Mouse (Mus musculus): ENCODE measurements around the gene Abcc8. TPM values are rescaled to one million over a fixed set of nuclear protein-coding genes. Genes with fewer than 3 reads are reported as not detected.
A peak's percentile ranks its signal among the peaks of the same experiment; 100 is the strongest.

Gene Abcc8
- polyA plus RNA-seq, 1 experiment from 2014 or later: 1.5 TPM

- no peaks in the 10 kb centered on the region for H3K4me1 ChIP-seq
- 91% methylated on average over 7 of the region's 7 CpGs for WGBS
- H3K27me3 ChIP-seq (ENCODE audit: poor library complexity, severe bottlenecking): no peaks in the 10 kb centered on the region
- H3K9me3 ChIP-seq: no peaks in the 10 kb centered on the region
- DNase-seq (ENCODE audit: extremely low spot score, low spot score): no peak
- H3K4me3 ChIP-seq: no peak overlapping the region
- no peak overlapping the region for H3K27ac ChIP-seq
- no peaks in the 10 kb centered on the region for H3K36me3 ChIP-seq (replicated peaks)
Observed at GRCm38 (mm10) chr7:46146675-46147308, 33.0 kb downstream of the Abcc8 start.

- Histone ChIP-seq H3K27me3 (ENCODE audit: poor library complexity, severe bottlenecking) (no peaks in the 10 kb centered on the region), H3K4me1 (no peaks in the 10 kb centered on the region), H3K36me3 (replicated peaks) (no peaks in the 10 kb centered on the region), H3K4me3 (no peak overlapping the region), H3K9me3 (no peaks in the 10 kb centered on the region), H3K27ac (no peak overlapping the region)
- 87% methylated on average over 8 of the region's 8 CpGs for WGBS
- no peak for DNase-seq (ENCODE audit: extremely low spot score, low spot score)
Observed at GRCm38 (mm10) chr7:46144061-46144460, 35.8 kb downstream of the Abcc8 start.

DNA sequence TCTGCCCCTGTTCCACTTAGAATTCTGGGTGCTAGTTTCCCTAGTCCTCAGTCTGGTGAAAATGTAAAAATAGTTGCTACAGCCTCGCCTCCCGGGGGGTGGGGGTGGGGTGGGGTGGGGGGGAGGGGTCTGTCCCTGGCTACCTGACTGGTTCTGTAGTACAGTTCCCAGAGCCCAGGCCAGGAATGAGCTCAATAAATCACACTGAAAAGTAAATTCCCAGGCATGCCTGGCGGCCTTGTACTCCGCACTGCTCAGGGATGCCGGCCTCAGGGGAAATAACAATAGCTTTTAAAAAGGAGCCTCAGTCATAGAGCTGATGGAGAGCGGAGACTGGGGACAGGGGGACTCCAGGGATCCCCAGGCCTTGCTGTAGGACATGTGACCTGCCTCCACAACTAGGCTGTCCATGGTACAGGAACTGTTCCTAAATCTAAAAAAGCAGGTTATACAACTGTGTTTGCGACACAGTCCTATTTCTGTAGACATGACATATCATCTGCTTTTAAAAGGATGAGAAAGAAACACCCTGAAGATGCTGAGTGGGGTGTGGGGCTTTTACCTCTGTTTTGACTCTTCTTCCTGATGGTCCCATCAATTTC, 41.4 kb downstream of the Abcc8 start:
- no peak for DNase-seq (ENCODE audit: extremely low spot score, low spot score)
- no peak overlapping the region for H3K27ac ChIP-seq

GRCm38 (mm10) chr7:46133858-46134257, 46.0 kb downstream of the Abcc8 start:
- DNase-seq (ENCODE audit: extremely low spot score, low spot score): no peak
- H3K36me3 ChIP-seq (replicated peaks): no peaks in the 10 kb centered on the region
- peaks cover 50% of the 10 kb centered on the region for H3K4me1 ChIP-seq
- peak overlapping the region; percentile 59 for H3K27ac ChIP-seq
- peaks cover 30% of the 10 kb centered on the region for H3K27me3 ChIP-seq (ENCODE audit: poor library complexity, severe bottlenecking)
- no peak overlapping the region for H3K4me3 ChIP-seq
- H3K9me3 ChIP-seq: no peaks in the 10 kb centered on the region
- WGBS: 29% methylated on average over 7 of the region's 7 CpGs

More for the DNA sequence above, 41.4 kb downstream of the Abcc8 start:
- Histone ChIP-seq H3K4me1 (peaks cover 25% of the 10 kb centered on the region), H3K36me3 (replicated peaks) (no peaks in the 10 kb centered on the region), H3K27me3 (ENCODE audit: poor library complexity, severe bottlenecking) (peaks cover 9% of the 10 kb centered on the region), H3K4me3 (no peak overlapping the region), H3K9me3 (no peaks in the 10 kb centered on the region)
- WGBS: 52% methylated on average over 7 of the region's 7 CpGs

GRCm38 (mm10) chr7:46132229-46132628, 47.6 kb downstream of the Abcc8 start:
- Histone ChIP-seq H3K36me3 (replicated peaks) (no peaks in the 10 kb centered on the region), H3K9me3 (no peaks in the 10 kb centered on the region), H3K4me3 (no peak overlapping the region), H3K27ac (no peak overlapping the region), H3K27me3 (ENCODE audit: poor library complexity, severe bottlenecking) (peaks cover 30% of the 10 kb centered on the region), H3K4me1 (peaks cover 41% of the 10 kb centered on the region)
- DNase-seq (ENCODE audit: extremely low spot score, low spot score): no peak
- WGBS: 87% methylated on average over 12 of the region's 12 CpGs

GRCm38 (mm10) chr7:46131806-46132205, 48.0 kb downstream of the Abcc8 start:
- Histone ChIP-seq H3K4me1 (peaks cover 41% of the 10 kb centered on the region), H3K27me3 (ENCODE audit: poor library complexity, severe bottlenecking) (peaks cover 30% of the 10 kb centered on the region), H3K9me3 (no peaks in the 10 kb centered on the region), H3K4me3 (no peak overlapping the region), H3K36me3 (replicated peaks) (no peaks in the 10 kb centered on the region), H3K27ac (no peak overlapping the region)
- no peak for DNase-seq (ENCODE audit: extremely low spot score, low spot score)
- WGBS: 82% methylated on average over 8 of the region's 8 CpGs

- DNase-seq (ENCODE audit: extremely low spot score, low spot score): no peak
- H3K9me3 ChIP-seq: no peaks in the 10 kb centered on the region
- H3K27ac ChIP-seq: no peak overlapping the region
- 16% methylated on average over 3 of the region's 3 CpGs for WGBS
- H3K4me1 ChIP-seq: peaks cover 41% of the 10 kb centered on the region
- H3K36me3 ChIP-seq (replicated peaks): no peaks in the 10 kb centered on the region
- no peak overlapping the region for H3K4me3 ChIP-seq
- peaks cover 30% of the 10 kb centered on the region for H3K27me3 ChIP-seq (ENCODE audit: poor library complexity, severe bottlenecking)
Observed at GRCm38 (mm10) chr7:46131266-46131665, 48.6 kb downstream of the Abcc8 start.

DNA sequence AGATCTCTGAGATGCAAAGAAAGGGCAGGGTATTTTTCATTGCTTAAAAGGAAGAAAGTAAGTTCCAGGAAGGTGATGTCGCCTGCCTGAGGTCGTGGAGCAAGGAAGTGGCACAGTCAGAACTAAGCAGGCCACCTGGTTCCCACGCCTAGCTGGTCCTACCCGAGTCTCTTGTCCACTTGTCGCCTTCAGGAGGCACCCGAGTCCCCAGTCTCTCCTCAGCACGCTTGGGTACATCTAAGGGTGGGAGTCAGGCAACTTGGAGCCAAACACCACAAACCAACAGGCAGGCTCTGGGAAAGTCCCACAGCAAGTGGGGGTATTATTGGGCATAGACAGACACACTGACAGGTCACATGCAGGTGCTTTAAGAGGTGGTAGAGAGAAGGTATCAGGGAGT, 49.1 kb downstream of the Abcc8 start:
- no peaks in the 10 kb centered on the region for H3K9me3 ChIP-seq
- H3K4me3 ChIP-seq: no peak overlapping the region
- DNase-seq (ENCODE audit: extremely low spot score, low spot score): no peak
- WGBS: 77% methylated on average over 7 of the region's 7 CpGs
- no peaks in the 10 kb centered on the region for H3K36me3 ChIP-seq (replicated peaks)
- peaks cover 30% of the 10 kb centered on the region for H3K27me3 ChIP-seq (ENCODE audit: poor library complexity, severe bottlenecking)
- H3K27ac ChIP-seq: no peak overlapping the region
- H3K4me1 ChIP-seq: peaks cover 41% of the 10 kb centered on the region

GRCm38 (mm10) chr7:46129463-46130179, 50.2 kb downstream of the Abcc8 start:
- WGBS: 65% methylated on average over 7 of the region's 7 CpGs
- no peaks in the 10 kb centered on the region for H3K36me3 ChIP-seq (replicated peaks)
- no peak overlapping the region for H3K4me3 ChIP-seq
- H3K4me1 ChIP-seq: peaks cover 39% of the 10 kb centered on the region
- H3K27me3 ChIP-seq (ENCODE audit: poor library complexity, severe bottlenecking): peaks cover 30% of the 10 kb centered on the region
- no peak overlapping the region for H3K27ac ChIP-seq
- no peak for DNase-seq (ENCODE audit: extremely low spot score, low spot score)
- H3K9me3 ChIP-seq: no peaks in the 10 kb centered on the region

DNA sequence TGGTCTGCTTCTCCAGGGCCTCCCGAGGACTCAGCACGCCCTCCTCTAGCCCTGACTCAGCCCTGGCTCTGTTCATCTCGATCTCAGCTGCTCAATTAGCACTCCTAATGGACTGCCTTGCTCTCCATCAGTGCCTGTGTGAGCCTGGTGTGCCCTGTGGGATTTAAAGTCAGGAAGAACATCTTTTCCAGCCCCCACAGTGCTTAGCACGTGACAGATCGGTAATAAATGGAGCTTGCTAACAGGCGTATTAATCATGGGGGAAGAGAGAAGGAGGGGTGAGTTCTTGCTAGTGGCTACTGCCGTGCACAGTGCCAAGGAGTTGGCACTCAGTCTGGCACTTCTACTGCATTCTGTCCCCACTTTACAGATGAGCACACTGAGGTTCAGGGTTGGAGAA, 51.6 kb downstream of the Abcc8 start:
- H3K27me3 ChIP-seq (ENCODE audit: poor library complexity, severe bottlenecking): peaks cover 18% of the 10 kb centered on the region
- H3K4me1 ChIP-seq: peaks cover 28% of the 10 kb centered on the region
- H3K36me3 ChIP-seq (replicated peaks): no peaks in the 10 kb centered on the region
- H3K9me3 ChIP-seq: no peaks in the 10 kb centered on the region
- no peak overlapping the region for H3K27ac ChIP-seq
- WGBS: 75% methylated on average over 7 of the region's 7 CpGs
- no peak overlapping the region for H3K4me3 ChIP-seq
- no peak for DNase-seq (ENCODE audit: extremely low spot score, low spot score)

DNA sequence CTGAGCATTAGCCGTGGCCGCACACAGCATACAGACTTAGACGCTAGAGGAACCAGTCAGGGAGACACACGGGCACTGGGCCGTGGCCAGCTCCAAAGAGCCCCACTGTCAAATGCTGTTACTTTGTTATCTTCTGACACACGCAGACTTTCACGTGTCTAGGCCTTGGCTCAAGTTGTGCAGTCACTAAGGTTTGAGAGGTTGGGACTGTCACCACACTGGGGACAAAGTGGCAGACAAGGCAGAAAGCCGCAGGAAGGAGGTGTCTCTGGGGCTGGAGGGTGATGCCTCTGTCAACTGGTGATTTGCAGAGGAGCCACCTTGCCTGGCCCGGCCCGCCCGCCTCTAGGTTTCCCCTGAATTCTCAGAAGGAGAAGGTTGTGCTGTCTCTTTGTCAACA, 54.5 kb downstream of the Abcc8 start:
- no peaks in the 10 kb centered on the region for H3K27me3 ChIP-seq (ENCODE audit: poor library complexity, severe bottlenecking)
- peaks cover 4% of the 10 kb centered on the region; the same call in 1 of the 2 replicates for H3K9me3 ChIP-seq
- no peak for DNase-seq (ENCODE audit: extremely low spot score, low spot score)
- H3K27ac ChIP-seq: no peak overlapping the region
- 94% methylated on average over 11 of the region's 11 CpGs for WGBS
- peaks cover 17% of the 10 kb centered on the region for H3K4me1 ChIP-seq
- no peaks in the 10 kb centered on the region for H3K36me3 ChIP-seq (replicated peaks)
- no peak overlapping the region for H3K4me3 ChIP-seq

GRCm38 (mm10) chr7:46124460-46124859, 55.4 kb downstream of the Abcc8 start:
- Histone ChIP-seq H3K4me3 (no peak overlapping the region), H3K27me3 (ENCODE audit: poor library complexity, severe bottlenecking) (no peaks in the 10 kb centered on the region), H3K27ac (0 out of 2 replicates have a peak overlapping the region, but pooled peaks have one; percentile 25), H3K36me3 (replicated peaks) (no peaks in the 10 kb centered on the region), H3K4me1 (peaks cover 12% of the 10 kb centered on the region), H3K9me3 (peaks cover 4% of the 10 kb centered on the region; the same call in 1 of the 2 replicates)
- no peak for DNase-seq (ENCODE audit: extremely low spot score, low spot score)
- WGBS: 83% methylated on average over 6 of the region's 6 CpGs

DNA sequence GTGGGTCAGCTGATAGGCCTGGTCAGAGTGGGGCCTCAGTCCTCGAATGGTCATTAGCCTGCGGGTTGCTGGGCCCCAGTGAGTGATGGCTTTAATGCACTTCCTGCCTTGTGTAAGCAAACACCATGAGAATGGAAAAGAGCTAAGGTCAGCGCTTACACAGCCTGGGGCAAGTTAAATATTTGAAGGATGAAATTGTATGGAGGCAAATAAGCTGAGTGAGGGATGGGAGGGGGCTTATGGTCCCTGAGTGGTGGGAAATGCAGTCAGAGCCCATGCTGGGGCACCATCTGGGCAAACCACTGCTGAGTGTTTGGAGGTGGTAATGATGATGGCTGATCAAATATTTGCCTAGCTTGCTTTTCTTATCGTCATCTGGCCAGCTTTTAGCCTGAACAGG, 56.9 kb downstream of the Abcc8 start:
- DNase-seq (ENCODE audit: extremely low spot score, low spot score): no peak

More for the DNA sequence above, 56.9 kb downstream of the Abcc8 start:
- H3K36me3 ChIP-seq (replicated peaks): no peaks in the 10 kb centered on the region
- no peak overlapping the region for H3K4me3 ChIP-seq
- H3K4me1 ChIP-seq: peaks cover 9% of the 10 kb centered on the region
- no peak overlapping the region for H3K27ac ChIP-seq
- 74% methylated on average over 4 of the region's 4 CpGs for WGBS
- peaks cover 4% of the 10 kb centered on the region; the same call in 1 of the 2 replicates for H3K9me3 ChIP-seq
- H3K27me3 ChIP-seq (ENCODE audit: poor library complexity, severe bottlenecking): no peaks in the 10 kb centered on the region

Measured in forebrain, embryonic 10.5 days (tissue).